Mouse (Mus musculus): ENCODE data around the gene Znrf4. TPM values are rescaled to one million over a fixed set of nuclear protein-coding genes. Genes with fewer than 3 reads are reported as not detected.
"Not testable (repeated sequence)": the region's sequence is repeated elsewhere in the genome, so short reads cannot be mapped to it uniquely, and the experiment has no call there.

Gene Znrf4
- polyA plus RNA-seq, 1 experiment from 2014 or later = not detected

GRCm38 (mm10) chr17:56502526-56502925 is 9.7 kb downstream of the Znrf4 start:
- no peak overlapping the region for H3K4me3 ChIP-seq (ENCODE audit: low read length)
- peaks cover 15% of the 10 kb centered on the region for H3K4me1 ChIP-seq (ENCODE audit: control insufficient read depth, insufficient read depth, low read depth, low read length)
- no peaks in the 10 kb centered on the region for H3K27me3 ChIP-seq (replicated peaks; ENCODE audit: control insufficient read depth, insufficient read depth, low read length)
- no peaks in the 10 kb centered on the region for H3K36me3 ChIP-seq (ENCODE audit: control insufficient read depth, insufficient read depth, low read length)
- ATAC-seq = peak; percentile 74
- H3K4me2 ChIP-seq (ENCODE audit: low read length) = no peak overlapping the region
- H3K9ac ChIP-seq (ENCODE audit: low read depth, low read length) = no peak overlapping the region
- no peaks in the 10 kb centered on the region; the same call in 1 of the 2 replicates for H3K9me3 ChIP-seq (ENCODE audit: control insufficient read depth, low read length)
- peak overlapping the region; percentile 55 for H3K27ac ChIP-seq (ENCODE audit: low read depth, low read length)
- 16% methylated on average over 9 of the region's 9 CpGs for WGBS

DNA sequence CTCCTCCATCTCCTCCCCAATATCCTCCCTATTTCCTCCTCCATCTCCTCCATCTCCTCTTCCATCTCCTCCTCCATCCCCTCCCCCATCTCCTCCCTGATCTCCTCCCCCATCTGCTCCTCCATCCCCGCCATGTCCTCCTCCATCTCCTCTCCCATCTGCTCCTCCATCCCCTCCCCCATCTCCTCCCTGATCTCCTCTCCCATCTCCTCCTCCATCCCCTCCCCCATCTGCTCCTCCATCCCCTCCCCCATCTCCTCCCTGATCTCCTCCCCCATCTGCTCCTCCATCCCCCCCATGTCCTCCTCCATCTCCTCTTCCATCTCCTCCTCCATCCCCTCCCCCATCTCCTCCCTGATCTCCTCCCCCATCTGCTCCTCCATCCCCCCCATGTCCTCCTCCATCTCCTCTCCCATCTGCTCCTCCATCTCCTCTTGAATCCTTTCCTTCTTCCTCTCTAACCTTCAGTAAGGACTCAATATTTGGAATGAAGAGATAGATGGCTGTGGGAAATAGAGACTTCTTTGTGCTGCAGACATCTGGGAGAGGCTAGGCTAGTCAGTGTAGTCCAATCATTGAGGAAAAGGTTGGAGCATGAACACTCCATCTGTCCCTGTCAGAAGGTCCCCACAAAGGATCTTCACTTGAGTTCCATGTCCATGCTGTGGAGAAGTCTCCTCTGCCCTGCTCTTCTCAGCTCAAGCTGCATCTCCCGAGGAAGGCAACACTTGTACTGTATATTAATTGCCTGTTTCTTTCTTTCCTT is 10.4 kb downstream of the Znrf4 start:
- not testable (repeated sequence) for H3K9me3 ChIP-seq (ENCODE audit: control insufficient read depth, low read length); H3K27me3 ChIP-seq (replicated peaks; ENCODE audit: control insufficient read depth, insufficient read depth, low read length); ATAC-seq; H3K36me3 ChIP-seq (ENCODE audit: control insufficient read depth, insufficient read depth, low read length); H3K4me2 ChIP-seq (ENCODE audit: low read length); H3K4me3 ChIP-seq (ENCODE audit: low read length); H3K9ac ChIP-seq (ENCODE audit: low read depth, low read length)
- Histone ChIP-seq H3K27ac (ENCODE audit: low read depth, low read length) (peak overlapping the region; percentile 55), H3K4me1 (ENCODE audit: control insufficient read depth, insufficient read depth, low read depth, low read length) (peaks cover 13% of the 10 kb centered on the region)
- 20% methylated on average over 2 of the region's 2 CpGs for WGBS

DNA sequence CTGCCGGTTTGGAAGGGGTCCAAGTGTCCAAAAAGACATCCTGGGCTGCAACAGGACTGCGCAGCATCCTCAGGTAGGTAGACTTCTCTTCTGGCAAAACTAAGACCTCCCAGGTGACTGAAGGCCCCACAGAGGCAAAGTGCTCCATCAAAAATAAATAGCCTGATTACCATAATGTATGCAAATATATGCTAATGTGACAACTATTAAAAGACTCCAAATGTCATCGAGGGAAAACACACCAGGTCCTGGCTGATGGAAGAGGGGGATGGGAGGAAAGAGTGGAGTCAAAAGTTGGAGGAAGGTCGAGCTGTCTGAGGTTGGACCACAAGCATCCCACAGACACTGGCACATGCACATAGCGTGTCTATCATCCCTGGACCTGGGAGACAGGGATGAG is 13.0 kb downstream of the Znrf4 start:
- Histone ChIP-seq H3K4me3 (ENCODE audit: low read length) (no peak overlapping the region), H3K4me1 (ENCODE audit: control insufficient read depth, insufficient read depth, low read depth, low read length) (peaks cover 8% of the 10 kb centered on the region), H3K4me2 (ENCODE audit: low read length) (no peak overlapping the region), H3K27me3 (replicated peaks; ENCODE audit: control insufficient read depth, insufficient read depth, low read length) (no peaks in the 10 kb centered on the region), H3K36me3 (ENCODE audit: control insufficient read depth, insufficient read depth, low read length) (no peaks in the 10 kb centered on the region), H3K27ac (ENCODE audit: low read depth, low read length) (no peak overlapping the region), H3K9me3 (ENCODE audit: control insufficient read depth, low read length) (peaks cover 1% of the 10 kb centered on the region; the same call in 1 of the 2 replicates), H3K9ac (ENCODE audit: low read depth, low read length) (no peak overlapping the region)
- ATAC-seq = no peak
- WGBS = 46% methylated on average over 5 of the region's 5 CpGs

DNA sequence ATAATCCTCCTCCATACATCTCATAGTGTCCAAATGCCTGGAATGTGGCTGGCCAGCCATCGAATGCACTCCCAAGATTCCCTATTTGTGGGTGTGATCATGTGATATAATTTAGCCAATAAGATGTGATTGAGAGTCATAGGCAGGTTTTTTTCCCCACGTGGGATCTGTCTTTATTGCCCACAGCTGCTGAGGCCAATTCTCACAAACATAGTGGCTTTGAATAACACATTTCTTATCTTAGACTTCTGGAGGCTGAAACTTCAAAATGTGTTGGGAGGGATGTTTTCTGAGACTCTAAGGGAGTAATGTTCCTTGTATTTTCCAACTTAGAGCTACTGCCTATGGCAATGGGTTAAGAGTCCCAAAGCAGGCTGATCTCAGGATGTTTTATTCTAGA is 17.8 kb downstream of the Znrf4 start:
- Histone ChIP-seq H3K4me2 (ENCODE audit: low read length) (no peak overlapping the region), H3K4me1 (ENCODE audit: control insufficient read depth, insufficient read depth, low read depth, low read length) (peaks cover 5% of the 10 kb centered on the region; the same call in 1 of the 2 replicates), H3K27ac (ENCODE audit: low read depth, low read length) (no peak overlapping the region), H3K9ac (ENCODE audit: low read depth, low read length) (no peak overlapping the region), H3K4me3 (ENCODE audit: low read length) (no peak overlapping the region), H3K27me3 (replicated peaks; ENCODE audit: control insufficient read depth, insufficient read depth, low read length) (no peaks in the 10 kb centered on the region), H3K36me3 (ENCODE audit: control insufficient read depth, insufficient read depth, low read length) (no peaks in the 10 kb centered on the region), H3K9me3 (ENCODE audit: control insufficient read depth, low read length) (peaks cover 8% of the 10 kb centered on the region)
- no peak for ATAC-seq
- 65% methylated on average over 2 of the region's 2 CpGs for WGBS

GRCm38 (mm10) chr17:56493841-56494240 is 18.4 kb downstream of the Znrf4 start:
- Histone ChIP-seq H3K4me1 (ENCODE audit: control insufficient read depth, insufficient read depth, low read depth, low read length) (peaks cover 3% of the 10 kb centered on the region), H3K9ac (ENCODE audit: low read depth, low read length) (no peak overlapping the region), H3K9me3 (ENCODE audit: control insufficient read depth, low read length) (peaks cover 8% of the 10 kb centered on the region), H3K36me3 (ENCODE audit: control insufficient read depth, insufficient read depth, low read length) (no peaks in the 10 kb centered on the region), H3K27ac (ENCODE audit: low read depth, low read length) (no peak overlapping the region), H3K4me3 (ENCODE audit: low read length) (no peak overlapping the region), H3K27me3 (replicated peaks; ENCODE audit: control insufficient read depth, insufficient read depth, low read length) (no peaks in the 10 kb centered on the region), H3K4me2 (ENCODE audit: low read length) (no peak overlapping the region)
- no peak for ATAC-seq
- 94% methylated on average over 2 of the region's 2 CpGs for whole genome bisulfite sequencing

GRCm38 (mm10) chr17:56490438-56491152 is 21.6 kb downstream of the Znrf4 start:
- Histone ChIP-seq H3K4me3 (ENCODE audit: low read length) (no peak overlapping the region), H3K4me2 (ENCODE audit: low read length) (no peak overlapping the region), H3K36me3 (ENCODE audit: control insufficient read depth, insufficient read depth, low read length) (no peaks in the 10 kb centered on the region), H3K4me1 (ENCODE audit: control insufficient read depth, insufficient read depth, low read depth, low read length) (peaks cover 19% of the 10 kb centered on the region), H3K27ac (ENCODE audit: low read depth, low read length) (no peak overlapping the region), H3K9me3 (ENCODE audit: control insufficient read depth, low read length) (peaks cover 8% of the 10 kb centered on the region), H3K9ac (ENCODE audit: low read depth, low read length) (no peak overlapping the region), H3K27me3 (replicated peaks; ENCODE audit: control insufficient read depth, insufficient read depth, low read length) (no peaks in the 10 kb centered on the region)
- ATAC-seq = no peak
- 82% methylated on average over 7 of the region's 7 CpGs for WGBS

GRCm38 (mm10) chr17:56488028-56488427 is 24.2 kb downstream of the Znrf4 start:
- no peaks in the 10 kb centered on the region for H3K27me3 ChIP-seq (replicated peaks; ENCODE audit: control insufficient read depth, insufficient read depth, low read length)
- H3K36me3 ChIP-seq (ENCODE audit: control insufficient read depth, insufficient read depth, low read length) = no peaks in the 10 kb centered on the region
- H3K9me3 ChIP-seq (ENCODE audit: control insufficient read depth, low read length) = no peaks in the 10 kb centered on the region
- H3K4me1 ChIP-seq (ENCODE audit: control insufficient read depth, insufficient read depth, low read depth, low read length) = peaks cover 19% of the 10 kb centered on the region
- WGBS = 2% methylated on average over 12 of the region's 12 CpGs
- ATAC-seq = peak; percentile 77
- peak overlapping the region; percentile 41; the same call in 1 of the 2 replicates for H3K9ac ChIP-seq (ENCODE audit: low read depth, low read length)
- peak overlapping the region; percentile 19 for H3K4me2 ChIP-seq (ENCODE audit: low read length)
- H3K4me3 ChIP-seq (ENCODE audit: low read length) = no peak overlapping the region
- peak overlapping the region; percentile 80 for H3K27ac ChIP-seq (ENCODE audit: low read depth, low read length)

DNA sequence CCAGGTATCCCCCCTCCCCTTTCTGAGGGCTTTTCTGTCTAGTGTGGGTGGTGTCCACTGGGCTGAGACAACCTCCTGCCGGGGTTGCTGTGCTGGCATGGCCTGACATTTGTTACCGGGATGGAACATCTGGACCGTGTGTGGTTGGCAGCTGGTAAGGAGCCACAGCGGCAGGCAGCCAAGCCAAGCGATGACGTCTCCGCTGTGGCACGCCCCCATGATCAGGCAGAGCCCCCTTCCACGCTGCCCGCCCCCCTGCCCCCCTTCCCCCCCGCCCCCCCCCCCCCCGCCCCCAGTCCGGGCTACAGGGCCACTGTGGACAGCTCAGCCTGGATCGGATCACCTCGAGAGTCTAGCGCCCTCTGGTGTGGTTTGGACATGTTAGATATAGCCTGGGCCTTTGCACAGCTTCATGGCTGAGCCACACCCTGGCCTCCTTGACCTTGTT is 24.8 kb downstream of the Znrf4 start:
- 3% methylated on average over 9 of the region's 16 CpGs for WGBS
- Histone ChIP-seq H3K4me1 (ENCODE audit: control insufficient read depth, insufficient read depth, low read depth, low read length) (peaks cover 19% of the 10 kb centered on the region), H3K27ac (ENCODE audit: low read depth, low read length) (peak overlapping the region; percentile 80), H3K36me3 (ENCODE audit: control insufficient read depth, insufficient read depth, low read length) (no peaks in the 10 kb centered on the region), H3K4me2 (ENCODE audit: low read length) (peak overlapping the region; percentile 31), H3K4me3 (ENCODE audit: low read length) (no peak overlapping the region), H3K9me3 (ENCODE audit: control insufficient read depth, low read length) (no peaks in the 10 kb centered on the region), H3K9ac (ENCODE audit: low read depth, low read length) (peak overlapping the region; percentile 13; the same call in 1 of the 2 replicates), H3K27me3 (replicated peaks; ENCODE audit: control insufficient read depth, insufficient read depth, low read length) (no peaks in the 10 kb centered on the region)
- ATAC-seq = peak; percentile 80

DNA sequence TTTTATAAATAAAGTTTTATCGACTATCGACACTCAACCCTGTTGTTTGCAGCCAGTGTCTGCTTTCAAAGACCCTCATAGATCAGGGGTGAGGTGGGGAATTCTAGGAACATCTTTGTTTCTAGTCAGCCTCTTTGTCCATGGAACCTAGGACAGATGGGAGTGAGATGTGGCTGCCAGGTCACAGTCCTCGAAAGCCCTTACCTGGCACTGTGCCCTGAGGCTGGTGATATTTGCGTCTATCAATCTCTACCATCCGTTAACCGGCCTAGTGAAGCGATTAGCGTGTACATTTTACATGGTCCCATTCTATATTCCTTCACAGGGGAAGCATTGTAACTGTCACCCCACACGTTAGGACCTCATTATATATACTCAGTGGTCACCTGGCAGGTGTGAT is 26.3 kb downstream of the Znrf4 start:
- ATAC-seq = no peak
- Histone ChIP-seq H3K4me2 (ENCODE audit: low read length) (no peak overlapping the region), H3K27me3 (replicated peaks; ENCODE audit: control insufficient read depth, insufficient read depth, low read length) (no peaks in the 10 kb centered on the region), H3K36me3 (ENCODE audit: control insufficient read depth, insufficient read depth, low read length) (no peaks in the 10 kb centered on the region), H3K27ac (ENCODE audit: low read depth, low read length) (no peak overlapping the region), H3K9me3 (ENCODE audit: control insufficient read depth, low read length) (no peaks in the 10 kb centered on the region), H3K4me1 (ENCODE audit: control insufficient read depth, insufficient read depth, low read depth, low read length) (peaks cover 19% of the 10 kb centered on the region), H3K4me3 (ENCODE audit: low read length) (no peak overlapping the region), H3K9ac (ENCODE audit: low read depth, low read length) (no peak overlapping the region)
- 82% methylated on average over 9 of the region's 9 CpGs for WGBS
